Mouse (Mus musculus) liver, postnatal 0 days (tissue): ENCODE measurements around the gene Gatad2a.

Source experiments
- CTCF ChIP-seq: sonication (generic); IDR thresholded peaks from 2 replicates; pipeline ENCODE4 v1.5.1; 2016; ENCODE audit warnings: antibody characterized with exemption, low read depth
- EP300 ChIP-seq: IDR thresholded peaks from 2 replicates; pipeline ENCODE4 v1.6.1; 2016; ENCODE audit warnings: antibody characterized with exemption, low read depth, mild to moderate bottlenecking

DNA sequence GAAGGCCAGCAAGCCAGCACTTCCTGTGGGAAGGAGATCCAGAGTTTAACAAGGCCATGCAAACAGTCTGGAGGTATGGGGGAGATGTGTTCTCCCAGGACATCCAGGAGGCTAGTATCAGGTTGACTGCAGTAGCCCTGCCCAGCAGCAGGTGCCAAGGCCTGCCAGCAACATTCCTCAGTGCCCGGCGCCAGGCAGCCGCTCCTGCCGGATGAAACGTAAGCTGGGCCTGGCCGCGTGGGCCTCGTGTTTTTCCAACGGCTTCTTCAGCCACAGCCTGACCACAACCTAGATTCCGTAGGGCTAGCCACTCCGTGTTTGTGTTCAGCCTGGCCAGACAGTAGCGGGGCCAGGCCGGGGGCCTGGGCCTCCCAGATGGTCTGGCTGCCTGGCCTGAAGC is 121.5 kb downstream of the Gatad2a start:
- TF ChIP-seq CTCF (no peak), EP300 (no peak)
